Mouse (Mus musculus): ENCODE results near the gene Slc22a12.

The Slc22a12 gene

GRCm38 (mm10) chr19:6540191-6540590 lies 2.6 kb downstream of the Slc22a12 start:
- no peak for DNase-seq (ENCODE audit: low read depth)

GRCm38 (mm10) chr19:6539592-6539991 lies 3.2 kb downstream of the Slc22a12 start:
- DNase-seq (ENCODE audit: low read depth), result no peak

DNA sequence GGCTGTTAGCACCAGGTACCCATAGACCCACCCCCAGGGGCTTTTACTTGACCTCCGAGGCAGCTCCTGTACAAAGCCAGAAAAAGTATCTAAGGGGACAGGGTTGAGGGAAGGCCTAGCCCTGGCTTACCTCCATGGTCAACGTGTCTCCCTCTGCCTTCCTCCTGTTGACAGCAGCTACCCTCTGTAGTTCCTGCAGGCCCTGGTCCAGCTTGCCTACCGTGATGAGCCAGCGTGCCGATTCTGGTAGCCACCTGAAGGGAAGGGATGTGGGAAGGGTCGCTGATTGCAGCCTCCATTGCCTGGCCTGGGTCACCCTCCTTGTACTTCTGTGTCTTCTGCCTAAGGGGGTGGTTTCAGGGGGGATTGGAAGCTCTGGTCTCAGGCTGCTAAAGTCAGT lies 4.3 kb downstream of the Slc22a12 start:
- DNase-seq (ENCODE audit: low read depth), result no peak

- no peak for DNase-seq (ENCODE audit: low read depth)
Observed at GRCm38 (mm10) chr19:6537526-6537925, 5.3 kb downstream of the Slc22a12 start.

DNA sequence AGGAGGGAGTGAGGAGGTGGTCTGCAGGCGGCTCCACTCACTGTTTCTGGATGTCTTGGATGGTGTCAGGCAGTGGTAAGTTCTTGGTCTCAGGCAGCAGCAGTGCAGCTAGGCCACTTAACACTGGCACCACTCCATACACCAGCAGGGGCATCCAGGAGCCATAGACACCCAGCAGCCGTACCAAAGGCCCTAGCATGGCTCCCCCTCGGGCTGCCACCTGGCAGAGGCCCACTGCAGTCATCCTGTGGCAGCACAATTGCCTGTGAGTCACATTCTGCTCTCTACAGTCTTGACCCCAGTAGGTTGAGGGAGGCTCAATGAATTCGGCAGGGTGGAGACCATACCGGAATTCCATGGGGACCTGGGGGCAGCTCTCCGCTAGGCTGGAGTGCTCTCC lies 6.1 kb downstream of the Slc22a12 start:
- no peak for DNase-seq (ENCODE audit: low read depth)

DNA sequence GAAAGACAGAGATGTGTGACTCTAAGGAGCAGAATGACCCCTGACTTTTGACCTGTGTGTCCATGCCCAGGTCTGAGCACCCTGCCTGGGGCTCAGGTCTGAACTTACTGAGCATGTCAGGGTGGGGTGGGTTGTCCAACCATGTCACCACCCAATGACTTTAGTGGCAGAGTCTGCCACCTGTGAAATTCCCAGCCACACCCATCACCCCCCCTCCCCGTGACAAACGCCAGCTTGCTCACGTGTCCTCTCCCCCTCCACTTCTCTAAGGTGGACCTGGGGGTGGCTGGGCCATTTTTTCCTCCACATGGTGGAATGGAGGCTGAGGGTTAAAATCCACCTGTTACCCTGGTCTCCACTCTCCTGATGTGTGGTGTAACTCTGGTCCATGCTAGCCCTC lies 6.6 kb downstream of the Slc22a12 start:
- DNase-seq (ENCODE audit: low read depth), result no peak

DNA sequence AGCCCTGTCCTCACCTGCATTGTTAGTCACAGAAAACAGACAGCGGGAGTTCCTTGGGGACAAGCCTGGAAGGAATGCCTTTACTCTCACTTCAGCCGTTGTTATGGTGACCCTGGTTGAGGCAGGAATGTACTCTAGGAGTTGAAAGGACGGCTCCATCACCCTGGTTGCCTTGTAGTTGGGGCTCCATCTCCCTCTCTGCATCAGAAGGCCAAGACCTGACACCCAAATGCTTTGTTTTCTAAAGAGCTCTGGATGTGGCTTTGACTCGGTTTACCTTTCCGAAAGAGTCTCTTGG lies 8.8 kb downstream of the Slc22a12 start:
- no peak for DNase-seq (ENCODE audit: low read depth)

DNA sequence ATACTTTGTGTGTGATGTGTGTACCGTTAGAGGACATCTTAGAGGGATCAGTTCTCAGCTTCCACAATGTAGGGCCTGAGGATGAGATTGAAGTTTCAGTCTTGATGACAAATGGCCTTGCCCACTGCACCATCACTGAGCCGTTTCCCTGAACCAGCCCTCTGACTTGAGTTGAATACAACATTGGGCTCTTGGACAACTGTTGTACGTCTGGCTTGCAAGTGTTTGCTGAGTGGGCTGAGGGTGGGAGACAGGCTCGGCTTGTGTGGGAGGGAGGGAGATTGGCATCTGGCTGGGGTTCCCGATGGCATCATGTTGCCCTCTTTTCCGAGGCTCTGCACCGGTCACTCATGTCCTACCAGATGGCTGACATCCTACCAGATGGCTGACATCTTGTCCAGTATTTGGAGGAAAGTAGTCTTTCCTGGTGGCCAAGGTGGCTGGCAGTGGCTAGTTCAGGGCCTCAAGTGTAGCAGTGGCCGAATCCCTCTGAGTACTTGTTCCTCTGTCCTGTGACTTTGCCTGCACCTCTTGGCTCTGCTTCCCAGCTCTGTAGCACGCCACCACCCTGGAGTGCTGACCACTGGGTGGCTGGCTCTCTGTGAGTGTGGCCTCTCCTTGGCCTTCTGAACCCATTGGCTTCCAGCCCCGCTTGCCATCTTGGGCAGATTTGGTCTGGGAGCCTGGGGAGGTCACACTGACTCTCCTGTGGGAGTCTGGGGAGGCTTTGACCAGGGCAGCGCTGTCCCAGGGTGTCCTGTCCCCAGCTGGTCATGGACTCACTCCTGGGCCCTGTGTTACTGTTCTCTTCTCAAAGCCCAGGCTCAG lies 9.3 kb downstream of the Slc22a12 start:
- no peak for DNase-seq (ENCODE audit: low read depth)

DNA sequence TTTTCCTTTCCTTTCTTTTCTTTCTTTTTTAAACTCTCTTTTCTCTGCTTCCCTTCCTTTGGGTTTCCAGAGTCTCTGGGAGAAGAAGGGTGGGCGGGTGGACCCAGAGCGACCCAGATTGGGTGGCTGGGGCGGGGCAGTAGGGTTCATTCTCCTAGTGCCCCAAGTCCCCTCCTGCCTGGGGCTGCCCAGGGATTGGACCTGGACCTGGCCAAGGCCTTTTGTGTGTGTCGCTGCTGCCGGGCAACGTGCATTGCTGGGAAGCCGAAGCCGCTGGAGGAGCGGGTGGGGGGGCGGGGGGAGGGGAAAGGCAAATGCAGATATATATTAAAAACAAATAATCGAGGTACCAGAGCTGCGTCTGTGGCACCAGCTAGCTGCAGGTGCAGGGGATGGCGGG lies 10.2 kb downstream of the Slc22a12 start:
- no peak for DNase-seq (ENCODE audit: low read depth)

DNA sequence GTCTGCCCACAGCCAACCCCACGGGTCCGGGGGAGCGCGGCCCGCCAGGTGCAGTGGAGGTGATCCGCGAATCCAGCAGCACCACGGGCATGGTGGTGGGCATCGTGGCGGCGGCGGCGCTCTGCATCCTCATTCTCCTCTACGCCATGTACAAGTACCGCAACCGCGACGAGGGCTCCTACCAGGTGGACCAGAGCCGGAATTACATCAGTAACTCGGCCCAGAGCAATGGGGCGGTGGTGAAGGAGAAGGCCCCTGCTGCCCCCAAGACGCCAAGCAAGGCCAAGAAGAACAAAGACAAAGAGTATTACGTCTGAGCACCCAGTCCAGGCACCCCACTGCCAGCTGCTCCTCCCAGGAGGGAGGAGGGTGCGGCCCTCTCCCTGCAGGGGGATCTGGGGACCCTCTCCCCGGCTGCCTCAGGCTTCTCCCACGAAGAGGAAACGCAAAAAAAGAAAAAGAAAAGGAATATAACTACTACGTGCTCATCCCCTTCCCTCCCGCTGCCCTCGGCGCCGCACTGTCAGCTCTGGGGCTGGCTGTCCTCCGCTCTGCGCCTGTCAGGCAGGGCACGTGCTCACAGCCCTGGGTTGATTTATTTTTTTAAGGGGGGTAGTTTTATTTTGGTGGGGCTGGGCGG lies 10.9 kb downstream of the Slc22a12 start:
- no peak for DNase-seq (ENCODE audit: low read depth)

GRCm38 (mm10) chr19:6531011-6531631 lies 11.7 kb downstream of the Slc22a12 start:
- DNase-seq (ENCODE audit: low read depth), result no peak

GRCm38 (mm10) chr19:6530359-6530758 lies 12.5 kb downstream of the Slc22a12 start:
- DNase-seq (ENCODE audit: low read depth), result no peak

GRCm38 (mm10) chr19:6529265-6529985 lies 13.4 kb downstream of the Slc22a12 start:
- DNase-seq (ENCODE audit: low read depth), result no peak

- no peak for DNase-seq (ENCODE audit: low read depth)
Observed at GRCm38 (mm10) chr19:6527839-6528531, 14.8 kb downstream of the Slc22a12 start.

GRCm38 (mm10) chr19:6527439-6527838 lies 15.4 kb downstream of the Slc22a12 start:
- no peak for DNase-seq (ENCODE audit: low read depth)

GRCm38 (mm10) chr19:6526010-6526409 lies 16.8 kb downstream of the Slc22a12 start:
- DNase-seq (ENCODE audit: low read depth), result no peak

GRCm38 (mm10) chr19:6525023-6525422 lies 17.8 kb downstream of the Slc22a12 start:
- no peak for DNase-seq (ENCODE audit: low read depth)

DNA sequence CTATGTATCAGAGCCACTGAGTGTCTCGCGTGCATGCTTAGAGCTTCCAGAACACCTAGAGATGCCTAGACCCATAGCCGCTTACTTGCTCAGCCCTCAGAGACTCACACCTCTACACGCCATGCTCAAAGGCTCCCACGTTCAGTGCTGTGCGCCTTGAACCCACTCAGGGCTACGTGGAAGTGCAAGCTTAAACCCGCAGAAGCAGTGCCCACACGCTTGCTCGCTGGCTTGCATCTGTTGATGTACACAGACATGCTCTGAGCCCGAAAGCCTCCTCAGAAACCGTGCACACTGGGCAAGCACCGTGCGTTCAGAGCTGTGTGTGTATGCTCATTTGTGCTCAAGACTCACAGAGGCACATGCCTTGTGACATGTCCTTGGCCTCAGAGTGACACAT lies 20.5 kb downstream of the Slc22a12 start:
- DNase-seq (ENCODE audit: low read depth), result no peak

GRCm38 (mm10) chr19:6521630-6522029 lies 21.2 kb downstream of the Slc22a12 start:
- DNase-seq (ENCODE audit: low read depth), result no peak

- DNase-seq (ENCODE audit: low read depth), result no peak
Observed at GRCm38 (mm10) chr19:6519483-6519882, 23.3 kb downstream of the Slc22a12 start.

- no peak for DNase-seq (ENCODE audit: low read depth)
Observed at GRCm38 (mm10) chr19:6518601-6519000, 24.2 kb downstream of the Slc22a12 start.

- no peak for DNase-seq (ENCODE audit: low read depth)
Observed at GRCm38 (mm10) chr19:6516153-6516552, 26.7 kb downstream of the Slc22a12 start.

All from naive thymus-derived CD4-positive, alpha-beta T cell, adult 2 months (primary cell).